Mouse (Mus musculus): ENCODE measurements around the gene Stat5a. TPM values are rescaled to one million over a fixed set of nuclear protein-coding genes. Genes with fewer than 3 reads are reported as not detected.
A peak's percentile ranks its signal among the peaks of the same experiment; 100 is the strongest.

Stat5a gene
- polyA plus RNA-seq (2015; fragmentation: Nextera tagmentation; extraction: Ambion mirVana), result 5.2 and 5.7 TPM in 2 replicates

- WGBS, result 48% methylated on average over 9 of the region's 9 CpGs
- H3K4me3 ChIP-seq, result peak within 1 kb of the TSS; percentile 53
- no peaks in the 10 kb centered on the region for H3K9me3 ChIP-seq
- H3K27me3 ChIP-seq, result peaks cover 76% of the 10 kb centered on the region
- H3K36me3 ChIP-seq, result no peaks in the 10 kb centered on the region
- peak within 1 kb of the TSS; percentile 73 for H3K4me2 ChIP-seq (replicated peaks)
- no peak for ATAC-seq (ENCODE audit: low FRiP score, low read depth)
- H3K27ac ChIP-seq, result no peak within 1 kb of the TSS
- H3K9ac ChIP-seq, result peak within 1 kb of the TSS; percentile 63
- H3K4me1 ChIP-seq, result peaks cover 24% of the 10 kb centered on the region
Observed at GRCm38 (mm10) chr11:100858935-100859578, at the start of gene Stat5a. TSS of gene Stat5a (plus strand) at chr11:100859351.

- Histone ChIP-seq H3K4me3 (no peak overlapping the region), H3K27ac (peak overlapping the region; percentile 70), H3K27me3 (no peaks in the 10 kb centered on the region), H3K4me2 (replicated peaks) (no peak overlapping the region), H3K9ac (no peak overlapping the region), H3K36me3 (peaks cover 2% of the 10 kb centered on the region; the same call in 1 of the 2 replicates), H3K9me3 (no peaks in the 10 kb centered on the region), H3K4me1 (peaks cover 19% of the 10 kb centered on the region)
- 35% methylated on average over 9 of the region's 9 CpGs for WGBS
- peak; percentile 86 for ATAC-seq (ENCODE audit: low FRiP score, low read depth)
Observed at GRCm38 (mm10) chr11:100810516-100810915, 48.6 kb upstream of the Stat5a start.

- no peaks in the 10 kb centered on the region; the same call in 1 of the 2 replicates for H3K27me3 ChIP-seq
- H3K4me3 ChIP-seq, result no peak overlapping the region
- H3K4me2 ChIP-seq (replicated peaks), result no peak overlapping the region
- H3K27ac ChIP-seq, result peak overlapping the region; percentile 63
- ATAC-seq (ENCODE audit: low FRiP score, low read depth), result no peak
- H3K9me3 ChIP-seq, result no peaks in the 10 kb centered on the region
- 84% methylated on average over 2 of the region's 2 CpGs for WGBS
- H3K36me3 ChIP-seq, result peaks cover 2% of the 10 kb centered on the region; the same call in 1 of the 2 replicates
- H3K4me1 ChIP-seq, result peaks cover 19% of the 10 kb centered on the region
- no peak overlapping the region for H3K9ac ChIP-seq
Observed at GRCm38 (mm10) chr11:100811132-100811531, 48.0 kb upstream of the Stat5a start.

GRCm38 (mm10) chr11:100814498-100814897, 44.7 kb upstream of the Stat5a start:
- no peaks in the 10 kb centered on the region for H3K9me3 ChIP-seq
- H3K36me3 ChIP-seq, result no peaks in the 10 kb centered on the region
- H3K27ac ChIP-seq, result no peak overlapping the region
- no peak overlapping the region for H3K4me2 ChIP-seq (replicated peaks)
- ATAC-seq (ENCODE audit: low FRiP score, low read depth), result peak; percentile 46; the same call in 1 of the 2 replicates
- 60% methylated on average over 13 of the region's 13 CpGs for WGBS
- peaks cover 8% of the 10 kb centered on the region; the same call in 1 of the 2 replicates for H3K27me3 ChIP-seq
- H3K9ac ChIP-seq, result no peak overlapping the region
- H3K4me3 ChIP-seq, result no peak overlapping the region
- peaks cover 32% of the 10 kb centered on the region for H3K4me1 ChIP-seq

- ATAC-seq (ENCODE audit: low FRiP score, low read depth), result no peak
- H3K27me3 ChIP-seq, result peaks cover 12% of the 10 kb centered on the region; the same call in 1 of the 2 replicates
- H3K27ac ChIP-seq, result no peak overlapping the region
- H3K4me1 ChIP-seq, result peaks cover 42% of the 10 kb centered on the region
- 64% methylated on average over 3 of the region's 3 CpGs for WGBS
- H3K9ac ChIP-seq, result no peak overlapping the region
- H3K9me3 ChIP-seq, result no peaks in the 10 kb centered on the region
- H3K36me3 ChIP-seq, result no peaks in the 10 kb centered on the region
- H3K4me3 ChIP-seq, result no peak overlapping the region
- H3K4me2 ChIP-seq (replicated peaks), result no peak overlapping the region
Observed at GRCm38 (mm10) chr11:100816342-100816741, 42.8 kb upstream of the Stat5a start.

- H3K4me3 ChIP-seq, result no peak overlapping the region
- H3K4me2 ChIP-seq (replicated peaks), result no peak overlapping the region
- H3K27me3 ChIP-seq, result peaks cover 17% of the 10 kb centered on the region; the same call in 1 of the 2 replicates
- no peak overlapping the region for H3K9ac ChIP-seq
- no peak overlapping the region for H3K27ac ChIP-seq
- H3K36me3 ChIP-seq, result no peaks in the 10 kb centered on the region
- H3K9me3 ChIP-seq, result no peaks in the 10 kb centered on the region
- peaks cover 44% of the 10 kb centered on the region for H3K4me1 ChIP-seq
- ATAC-seq (ENCODE audit: low FRiP score, low read depth), result no peak
- WGBS, result 81% methylated on average over 4 of the region's 4 CpGs
Observed at GRCm38 (mm10) chr11:100816801-100817200, 42.4 kb upstream of the Stat5a start.

GRCm38 (mm10) chr11:100817311-100817710, 41.8 kb upstream of the Stat5a start:
- Histone ChIP-seq H3K27me3 (peaks cover 19% of the 10 kb centered on the region; the same call in 1 of the 2 replicates), H3K4me1 (peaks cover 46% of the 10 kb centered on the region), H3K4me3 (no peak overlapping the region), H3K36me3 (no peaks in the 10 kb centered on the region), H3K27ac (no peak overlapping the region), H3K4me2 (replicated peaks) (no peak overlapping the region), H3K9me3 (no peaks in the 10 kb centered on the region), H3K9ac (no peak overlapping the region)
- no peak for ATAC-seq (ENCODE audit: low FRiP score, low read depth)
- 50% methylated on average over 9 of the region's 9 CpGs for WGBS

- H3K4me1 ChIP-seq, result peaks cover 49% of the 10 kb centered on the region
- H3K9ac ChIP-seq, result no peak overlapping the region
- H3K27ac ChIP-seq, result no peak overlapping the region
- ATAC-seq (ENCODE audit: low FRiP score, low read depth), result no peak
- 87% methylated on average over 15 of the region's 15 CpGs for WGBS
- H3K27me3 ChIP-seq, result peaks cover 28% of the 10 kb centered on the region
- H3K9me3 ChIP-seq, result no peaks in the 10 kb centered on the region
- no peak overlapping the region for H3K4me2 ChIP-seq (replicated peaks)
- H3K4me3 ChIP-seq, result no peak overlapping the region
- no peaks in the 10 kb centered on the region for H3K36me3 ChIP-seq
Observed at GRCm38 (mm10) chr11:100818359-100819012, 40.7 kb upstream of the Stat5a start.

GRCm38 (mm10) chr11:100819048-100819447, 40.1 kb upstream of the Stat5a start:
- H3K4me1 ChIP-seq, result peaks cover 49% of the 10 kb centered on the region
- no peaks in the 10 kb centered on the region for H3K36me3 ChIP-seq
- peaks cover 33% of the 10 kb centered on the region for H3K27me3 ChIP-seq
- H3K4me2 ChIP-seq (replicated peaks), result no peak overlapping the region
- ATAC-seq (ENCODE audit: low FRiP score, low read depth), result no peak
- no peaks in the 10 kb centered on the region for H3K9me3 ChIP-seq
- H3K4me3 ChIP-seq, result no peak overlapping the region
- 50% methylated on average over 8 of the region's 8 CpGs for WGBS
- H3K27ac ChIP-seq, result no peak overlapping the region
- no peak overlapping the region for H3K9ac ChIP-seq

- no peak overlapping the region for H3K27ac ChIP-seq
- H3K4me2 ChIP-seq (replicated peaks), result peak overlapping the region; percentile 44
- H3K9me3 ChIP-seq, result no peaks in the 10 kb centered on the region
- H3K4me1 ChIP-seq, result peaks cover 45% of the 10 kb centered on the region
- 45% methylated on average over 16 of the region's 16 CpGs for WGBS
- ATAC-seq (ENCODE audit: low FRiP score, low read depth), result no peak
- peaks cover 39% of the 10 kb centered on the region for H3K27me3 ChIP-seq
- H3K9ac ChIP-seq, result no peak overlapping the region
- no peaks in the 10 kb centered on the region for H3K36me3 ChIP-seq
- H3K4me3 ChIP-seq, result no peak overlapping the region
Observed at GRCm38 (mm10) chr11:100819626-100820025, 39.5 kb upstream of the Stat5a start.

GRCm38 (mm10) chr11:100820047-100820446, 39.1 kb upstream of the Stat5a start:
- H3K27ac ChIP-seq, result no peak overlapping the region
- H3K4me2 ChIP-seq (replicated peaks), result peak overlapping the region; percentile 44
- ATAC-seq (ENCODE audit: low FRiP score, low read depth), result no peak

GRCm38 (mm10) chr11:100821605-100822220, 37.4 kb upstream of the Stat5a start:
- H3K9me3 ChIP-seq, result no peaks in the 10 kb centered on the region
- WGBS, result 86% methylated on average over 13 of the region's 13 CpGs
- no peaks in the 10 kb centered on the region for H3K36me3 ChIP-seq
- no peak overlapping the region for H3K9ac ChIP-seq
- ATAC-seq (ENCODE audit: low FRiP score, low read depth), result no peak
- H3K4me1 ChIP-seq, result peaks cover 53% of the 10 kb centered on the region
- no peak overlapping the region for H3K4me3 ChIP-seq
- no peak overlapping the region for H3K4me2 ChIP-seq (replicated peaks)
- no peak overlapping the region for H3K27ac ChIP-seq
- peaks cover 47% of the 10 kb centered on the region for H3K27me3 ChIP-seq

More at GRCm38 (mm10) chr11:100820047-100820446, 39.1 kb upstream of the Stat5a start:
- Histone ChIP-seq H3K36me3 (no peaks in the 10 kb centered on the region), H3K9me3 (no peaks in the 10 kb centered on the region), H3K4me1 (peaks cover 44% of the 10 kb centered on the region), H3K4me3 (no peak overlapping the region), H3K9ac (no peak overlapping the region), H3K27me3 (peaks cover 42% of the 10 kb centered on the region)
- WGBS, result 15% methylated on average over 8 of the region's 8 CpGs
